Mouse (Mus musculus) common myeloid progenitor, adult 5-6 weeks (primary cell): ENCODE results near the gene Arhgap10. TPM values are rescaled to one million over a fixed set of nuclear protein-coding genes. Genes with fewer than 3 reads are reported as not detected.

Experiments
- ATAC-seq: replicated peaks from 2 replicates; pipeline ENCODE4 v1.8.0; 2016; ENCODE audit warnings: low read depth, mild to moderate bottlenecking, moderate TSS enrichment, inconsistent platforms; ENCODE audit not compliant: poor library complexity, severe bottlenecking
- total RNA-seq: library from RNA; stranded (forward); fragments of 200-1000, 187-1606 nt; gene quantifications from 2 replicates; pipeline ENCODE4 v1.2.3, GENCODE M21; 2017

Gene Arhgap10
- total RNA-seq, 1 experiment from 2014 or later: 30.7 TPM

- peak; percentile 73 for ATAC-seq
Observed at GRCm38 (mm10) chr8:77451466-77452382, 66.0 kb downstream of the Arhgap10 start.

GRCm38 (mm10) chr8:77451052-77451451 is 66.7 kb downstream of the Arhgap10 start:
- no peak for ATAC-seq

GRCm38 (mm10) chr8:77446294-77446693 is 71.5 kb downstream of the Arhgap10 start:
- no peak for ATAC-seq

- no peak for ATAC-seq
Observed at GRCm38 (mm10) chr8:77445642-77446041, 72.1 kb downstream of the Arhgap10 start.

GRCm38 (mm10) chr8:77444166-77444870 is 73.4 kb downstream of the Arhgap10 start:
- no peak for ATAC-seq

- ATAC-seq: peak; percentile 42; the same call in 1 of the 2 replicates
Observed at GRCm38 (mm10) chr8:77442452-77442851, 75.3 kb downstream of the Arhgap10 start.

GRCm38 (mm10) chr8:77440913-77441312 is 76.8 kb downstream of the Arhgap10 start:
- peak; percentile 67 for ATAC-seq

- ATAC-seq: no peak
Observed at GRCm38 (mm10) chr8:77440324-77440880, 77.4 kb downstream of the Arhgap10 start.

- no peak for ATAC-seq
Observed at GRCm38 (mm10) chr8:77439670-77440069, 78.1 kb downstream of the Arhgap10 start.

- no peak for ATAC-seq
Observed at GRCm38 (mm10) chr8:77437807-77438493, 79.8 kb downstream of the Arhgap10 start.

GRCm38 (mm10) chr8:77436013-77436990 is 81.5 kb downstream of the Arhgap10 start:
- ATAC-seq: no peak

- ATAC-seq: no peak
Observed at GRCm38 (mm10) chr8:77433221-77433620, 84.5 kb downstream of the Arhgap10 start.

- ATAC-seq: no peak
Observed at GRCm38 (mm10) chr8:77432726-77433125, 85.0 kb downstream of the Arhgap10 start.

GRCm38 (mm10) chr8:77428420-77428819 is 89.3 kb downstream of the Arhgap10 start:
- ATAC-seq: no peak

- no peak for ATAC-seq
Observed at GRCm38 (mm10) chr8:77428015-77428414, 89.7 kb downstream of the Arhgap10 start.

- no peak for ATAC-seq
Observed at GRCm38 (mm10) chr8:77427438-77427837, 90.3 kb downstream of the Arhgap10 start.

GRCm38 (mm10) chr8:77423850-77424249 is 93.9 kb downstream of the Arhgap10 start:
- ATAC-seq: no peak

- peak; percentile 87 for ATAC-seq
Observed at GRCm38 (mm10) chr8:77422632-77423252, 95.0 kb downstream of the Arhgap10 start.

- no peak for ATAC-seq
Observed at GRCm38 (mm10) chr8:77421596-77421995, 96.2 kb downstream of the Arhgap10 start.
